Mouse (Mus musculus) adrenal gland, postnatal 36 days (tissue): Measurements from ENCODE around the gene Nos1ap. TPM values are rescaled to one million over a fixed set of nuclear protein-coding genes. Genes with fewer than 3 reads are reported as not detected.

Experiments
- DNase-seq, 2 experiments: peaks; one replicate each; pipeline ENCODE4 v3.0.0; 2021; ENCODE audit warnings: mixed read lengths in 1 of 2
- total RNA-seq, 2 experiments: library from RNA; stranded (reverse); gene quantifications; 2 replicates each; pipeline ENCODE4 v1.2.3; 2021

Nos1ap gene
- total RNA-seq, 2 experiments from 2014 or later = 19.2 to 25.1 TPM

GRCm38 (mm10) chr1:170546297-170546696 lies 43.4 kb downstream of the Nos1ap start:
- DNase-seq = no peak

- no peak for DNase-seq
Observed at GRCm38 (mm10) chr1:170545286-170545685, 44.4 kb downstream of the Nos1ap start.

GRCm38 (mm10) chr1:170539507-170539906 lies 50.2 kb downstream of the Nos1ap start:
- peak in 1 of 2 experiments; percentile 23 for DNase-seq

- peak; percentile 24 to 46 for DNase-seq
Observed at GRCm38 (mm10) chr1:170538481-170539061, 51.1 kb downstream of the Nos1ap start.

- no peak for DNase-seq
Observed at GRCm38 (mm10) chr1:170536344-170536743, 53.3 kb downstream of the Nos1ap start.

GRCm38 (mm10) chr1:170535221-170535620 lies 54.4 kb downstream of the Nos1ap start:
- DNase-seq = peak; percentile 55 to 56

- no peak for DNase-seq
Observed at GRCm38 (mm10) chr1:170531286-170531685, 58.4 kb downstream of the Nos1ap start.

- DNase-seq = no peak
Observed at GRCm38 (mm10) chr1:170530456-170530855, 59.2 kb downstream of the Nos1ap start.

- DNase-seq = no peak
Observed at GRCm38 (mm10) chr1:170522891-170523290, 66.8 kb downstream of the Nos1ap start.

GRCm38 (mm10) chr1:170521520-170522205 lies 68.0 kb downstream of the Nos1ap start:
- DNase-seq = peak; percentile 51

- DNase-seq = no peak
Observed at GRCm38 (mm10) chr1:170520206-170520605, 69.5 kb downstream of the Nos1ap start.

GRCm38 (mm10) chr1:170519631-170520030 lies 70.0 kb downstream of the Nos1ap start:
- no peak for DNase-seq

- peak; percentile 72 to 75 for DNase-seq
Observed at GRCm38 (mm10) chr1:170516182-170516581, 73.5 kb downstream of the Nos1ap start.

- no peak for DNase-seq
Observed at GRCm38 (mm10) chr1:170515455-170515854, 74.2 kb downstream of the Nos1ap start.

GRCm38 (mm10) chr1:170514226-170514625 lies 75.4 kb downstream of the Nos1ap start:
- no peak for DNase-seq

GRCm38 (mm10) chr1:170512429-170513097 lies 77.1 kb downstream of the Nos1ap start:
- no peak for DNase-seq

- DNase-seq = no peak
Observed at GRCm38 (mm10) chr1:170510595-170511240, 78.9 kb downstream of the Nos1ap start.

- DNase-seq = no peak
Observed at GRCm38 (mm10) chr1:170506309-170506708, 83.4 kb downstream of the Nos1ap start.

- DNase-seq = no peak
Observed at GRCm38 (mm10) chr1:170505107-170505506, 84.6 kb downstream of the Nos1ap start.

GRCm38 (mm10) chr1:170504378-170504777 lies 85.3 kb downstream of the Nos1ap start:
- DNase-seq = no peak

- DNase-seq = no peak
Observed at GRCm38 (mm10) chr1:170503277-170503739, 86.4 kb downstream of the Nos1ap start.

GRCm38 (mm10) chr1:170502491-170503276 lies 87.0 kb downstream of the Nos1ap start:
- DNase-seq = no peak
